Mouse (Mus musculus): ENCODE data around the gene Tmem81.
A peak's percentile ranks its signal among the peaks of the same experiment; 100 is the strongest.
"Not testable (repeated sequence)": the region's sequence is repeated elsewhere in the genome, so short reads cannot be mapped to it uniquely, and the experiment has no call there.

The Tmem81 gene

DNA sequence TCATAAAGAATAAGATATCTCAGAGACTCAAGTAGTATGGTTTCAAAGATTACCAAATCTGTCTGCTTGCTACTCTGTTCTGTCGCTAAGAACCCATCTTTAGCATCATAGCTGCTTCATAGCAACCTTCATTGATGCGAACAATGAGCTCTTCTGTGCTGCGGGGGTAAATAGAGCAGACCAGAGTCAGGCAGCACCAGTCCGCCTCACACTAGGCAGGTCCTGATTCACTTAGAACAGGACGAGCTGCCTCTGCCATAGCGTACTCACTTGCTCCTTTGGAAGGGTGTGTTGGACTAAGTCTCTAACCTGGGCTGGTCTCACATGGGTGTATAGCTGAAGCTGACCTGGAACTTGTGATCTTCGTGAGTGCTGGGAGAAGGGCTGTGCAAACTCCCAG lies at the start of gene Tmem81:
Gene Tmem81, plus strand, starts transcription at position 173 of the 400 bp plus-strand sequence.
- DNase-seq (ENCODE audit: low spot score), result no peak

DNA sequence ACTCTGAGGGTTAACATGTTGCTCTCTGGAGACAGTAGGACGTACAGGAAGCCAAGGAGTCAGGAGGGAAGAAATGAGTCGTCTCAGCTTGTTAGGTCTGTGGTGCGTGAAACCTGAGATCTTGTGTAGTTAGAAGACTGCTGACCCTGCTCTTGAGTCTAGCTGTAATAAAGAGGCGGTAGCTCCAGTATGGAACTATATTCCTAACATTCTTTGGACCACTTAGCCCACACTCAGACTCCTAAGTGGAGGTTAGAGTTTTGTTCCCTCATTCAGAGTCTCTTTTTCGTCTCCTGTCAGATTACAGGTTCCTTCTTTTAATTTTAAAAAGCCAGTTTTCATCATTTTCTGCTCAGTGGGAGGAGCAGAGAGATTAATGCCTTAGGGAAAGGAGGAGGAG lies 41.4 kb upstream of the Tmem81 start:
- DNase-seq (ENCODE audit: low spot score), result no peak

DNA sequence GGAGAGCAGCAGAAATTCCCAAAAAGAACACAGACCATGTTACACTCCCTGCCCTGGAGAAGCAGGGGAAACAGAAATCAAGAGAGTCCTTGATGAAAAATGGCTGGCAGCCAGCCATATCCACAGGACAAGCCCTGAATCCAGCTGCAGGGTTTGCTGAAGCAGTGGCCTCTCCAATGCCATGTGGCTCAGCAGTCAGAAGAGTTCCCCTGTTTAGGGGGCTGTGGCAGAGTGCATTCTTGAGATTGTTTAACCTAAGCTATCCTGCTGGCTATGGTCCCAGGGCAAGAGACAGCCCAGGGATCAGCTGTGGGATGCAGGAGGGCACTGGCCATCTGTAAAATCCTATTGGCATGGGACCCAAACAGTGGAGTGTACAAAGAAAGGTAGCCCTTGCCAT lies 37.1 kb upstream of the Tmem81 start:
- no peak for DNase-seq (ENCODE audit: low spot score)

DNA sequence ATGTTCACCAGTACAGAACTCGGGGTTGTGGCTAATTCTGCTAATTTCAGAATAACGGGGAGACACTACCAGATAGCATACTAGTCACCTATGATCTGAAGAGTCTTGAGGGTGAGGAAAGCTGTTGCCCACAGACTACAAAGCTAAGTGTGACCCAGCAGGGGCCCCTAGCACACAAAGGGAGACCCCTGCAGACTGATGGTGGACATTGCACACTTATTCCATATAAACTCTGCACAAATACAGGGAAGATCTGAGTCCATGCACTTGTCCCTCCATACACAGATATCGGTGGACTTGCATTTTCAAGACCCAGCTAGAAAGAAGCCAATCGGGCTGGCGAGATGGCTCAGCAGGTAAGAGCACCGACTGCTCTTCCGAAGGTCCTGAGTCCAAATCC lies 36.5 kb upstream of the Tmem81 start:
- peak; percentile 15 for DNase-seq (ENCODE audit: low spot score)

DNA sequence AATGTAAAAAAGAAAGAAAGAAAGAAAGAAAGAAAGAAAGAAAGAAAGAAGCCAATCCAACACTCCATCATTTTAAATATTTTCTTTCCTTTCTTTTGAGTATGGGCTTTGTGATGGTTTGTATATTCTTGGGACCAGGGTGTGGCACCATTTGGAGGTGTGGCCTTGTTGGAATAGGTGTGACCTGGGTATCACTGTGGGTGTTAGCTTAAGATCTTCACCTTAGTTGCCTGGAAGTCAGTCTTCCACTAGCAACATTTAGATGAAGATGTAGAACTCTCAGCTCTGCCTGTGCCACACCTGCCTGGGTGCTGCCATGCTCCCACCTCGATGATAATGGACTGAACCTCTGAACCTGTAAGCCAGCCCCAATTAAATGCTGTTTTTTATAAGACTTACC lies 36.0 kb upstream of the Tmem81 start:
- DNase-seq (ENCODE audit: low spot score), result not testable (repeated sequence)

DNA sequence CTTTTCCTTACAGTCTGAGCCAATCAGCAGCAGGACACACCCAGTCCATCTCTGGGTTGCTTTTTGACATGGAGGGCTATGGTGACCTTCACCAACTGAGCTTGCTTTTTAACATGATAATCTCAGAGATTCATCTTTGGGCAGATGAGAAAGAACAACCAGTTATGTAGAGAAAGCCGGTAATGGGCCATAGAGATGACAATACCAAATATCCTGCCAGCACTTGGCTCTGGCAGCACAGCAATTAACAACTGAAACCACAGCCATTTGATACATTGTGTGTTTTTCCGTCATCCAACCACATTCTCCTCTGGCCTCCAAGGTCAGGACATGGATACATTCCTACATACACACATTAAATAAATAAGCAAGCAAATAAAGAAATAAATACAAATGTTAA lies 35.0 kb upstream of the Tmem81 start:
- DNase-seq (ENCODE audit: low spot score), result no peak

DNA sequence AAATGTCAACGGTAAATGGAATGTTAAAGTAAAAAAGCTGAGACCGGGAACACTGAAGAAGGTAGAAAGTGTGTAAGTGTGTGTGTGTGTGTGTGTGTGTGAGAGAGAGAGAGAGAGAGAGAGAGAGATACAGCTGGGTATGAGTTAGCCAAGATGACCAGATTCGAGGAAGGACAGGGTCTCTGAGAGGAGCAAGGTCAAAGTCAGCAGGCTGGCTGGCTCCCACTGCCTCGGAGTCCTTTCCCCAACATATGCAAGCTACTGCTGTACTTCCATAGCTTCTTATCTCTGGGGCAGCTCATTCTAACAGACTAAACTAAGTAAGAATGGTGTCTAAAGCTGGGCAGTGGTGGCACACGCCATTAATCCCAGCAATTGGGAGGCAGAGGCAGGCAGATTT lies 34.5 kb upstream of the Tmem81 start:
- DNase-seq (ENCODE audit: low spot score), result no peak

DNA sequence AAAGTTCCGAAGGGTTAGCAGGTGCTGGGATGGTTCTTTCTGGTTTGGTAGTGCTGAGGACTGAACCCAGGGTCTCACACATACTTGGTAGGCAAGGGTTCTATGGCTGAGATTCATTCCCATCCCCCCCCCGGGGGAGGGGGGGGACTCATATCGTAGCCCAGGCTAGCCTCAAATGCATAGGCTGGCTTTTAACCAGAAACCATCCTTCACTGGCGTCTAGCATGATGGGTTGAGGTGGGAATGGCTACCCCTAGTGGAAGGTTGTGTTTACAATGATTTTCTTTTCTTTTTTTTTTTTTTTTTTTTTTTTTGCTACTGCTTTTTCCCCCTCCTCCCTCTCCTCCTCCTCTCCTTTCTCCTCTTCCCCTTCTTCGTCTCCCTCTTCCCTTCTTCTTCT lies 33.5 kb upstream of the Tmem81 start:
- DNase-seq (ENCODE audit: low spot score), result peak; percentile 42

DNA sequence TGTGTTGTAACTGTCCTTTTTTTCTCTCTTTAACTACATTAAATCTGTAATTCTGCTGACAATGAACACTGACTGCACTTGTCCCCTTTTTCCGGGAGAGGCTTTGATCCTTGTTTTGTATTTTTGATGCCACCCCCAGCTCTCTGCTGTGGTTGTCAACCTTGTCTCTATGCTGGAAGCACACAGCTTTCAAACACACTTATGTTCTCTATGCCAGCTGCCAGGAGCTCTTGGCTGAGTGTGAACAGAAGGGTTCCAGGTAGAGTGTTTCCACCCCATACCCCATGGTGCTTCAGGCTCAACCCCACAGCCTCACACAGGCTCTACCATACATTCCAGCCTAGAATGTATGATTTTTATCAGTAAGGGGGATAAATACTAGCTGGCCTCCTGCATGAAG lies 31.5 kb upstream of the Tmem81 start:
- no peak for DNase-seq (ENCODE audit: low spot score)

DNA sequence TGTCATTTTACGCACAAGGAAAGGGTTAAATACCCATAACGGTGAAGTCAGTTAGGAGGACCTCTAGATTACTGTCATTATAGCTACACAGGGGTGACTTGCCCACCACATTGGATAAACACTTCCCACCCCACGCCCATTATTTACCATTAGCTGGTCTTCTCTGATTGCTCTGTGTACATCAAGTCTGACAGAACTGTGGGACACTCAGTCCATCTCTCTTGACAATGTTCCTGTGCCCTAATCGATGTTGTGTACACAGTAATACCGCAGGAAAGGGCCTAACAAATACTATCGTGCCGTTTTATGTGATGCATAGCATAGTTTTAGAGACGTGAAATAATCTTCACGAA lies 29.5 kb upstream of the Tmem81 start:
- no peak for DNase-seq (ENCODE audit: low spot score)

DNA sequence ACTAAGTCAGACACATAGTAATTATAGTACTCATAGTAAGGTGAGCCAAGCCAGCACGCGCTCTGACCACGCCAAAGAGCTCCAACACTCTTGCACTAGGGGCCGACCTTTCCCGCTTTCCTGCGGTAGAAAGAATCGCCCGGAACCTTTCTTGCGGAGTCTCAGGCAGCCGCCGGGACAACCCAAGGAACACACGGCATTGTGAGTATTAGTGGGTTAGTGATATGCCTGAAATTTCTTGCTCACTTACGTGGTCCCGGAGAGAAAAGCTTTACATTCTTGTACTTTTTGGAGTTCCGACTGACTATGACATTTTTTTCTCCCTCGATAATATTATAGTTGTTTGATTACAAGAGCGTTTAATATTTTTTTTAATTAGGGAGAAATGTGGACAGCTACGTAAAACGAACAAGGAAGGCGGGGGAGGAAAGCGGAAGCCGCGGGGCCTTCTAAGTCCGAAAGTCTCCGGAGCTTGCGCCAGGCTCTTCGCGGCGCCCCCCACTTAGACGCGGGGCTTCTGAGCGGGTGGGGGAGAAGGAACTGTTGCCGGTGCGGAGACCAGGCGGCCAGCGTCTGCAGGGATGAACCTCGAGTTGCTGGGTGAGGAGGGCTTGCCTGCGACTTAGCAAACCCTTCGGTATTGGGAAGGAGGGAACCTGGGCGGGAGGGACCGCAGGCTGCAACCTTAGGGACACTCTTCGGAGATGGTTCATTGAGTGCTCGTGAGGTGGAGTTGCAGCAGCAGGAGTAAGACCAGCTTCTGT lies 28.9 kb upstream of the Tmem81 start, which contains the start of gene Rbbp5:
Gene Rbbp5, plus strand, starts transcription at position 438 of the 764 bp plus-strand sequence.
- peak; percentile 95 for DNase-seq (ENCODE audit: low spot score)

DNA sequence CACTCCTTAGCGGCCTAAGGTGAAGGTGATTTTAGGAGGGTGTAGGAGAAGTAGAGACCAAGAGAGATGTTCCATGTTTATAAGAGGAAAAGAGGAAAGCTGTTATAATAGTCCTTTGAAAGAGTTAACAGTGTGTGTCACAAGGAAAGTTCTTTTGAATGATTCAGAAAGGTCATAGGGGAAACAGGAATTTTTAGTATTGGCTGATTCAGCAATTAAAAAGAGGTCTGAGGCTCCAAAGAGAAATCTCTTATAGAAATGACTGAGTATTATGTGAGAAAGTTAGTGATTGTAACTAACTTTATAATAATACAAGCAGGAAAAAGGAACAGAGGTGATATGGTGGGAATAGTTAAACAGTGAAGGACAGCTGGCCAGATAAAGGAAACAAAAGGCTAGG lies 26.6 kb upstream of the Tmem81 start:
- DNase-seq (ENCODE audit: low spot score), result no peak

DNA sequence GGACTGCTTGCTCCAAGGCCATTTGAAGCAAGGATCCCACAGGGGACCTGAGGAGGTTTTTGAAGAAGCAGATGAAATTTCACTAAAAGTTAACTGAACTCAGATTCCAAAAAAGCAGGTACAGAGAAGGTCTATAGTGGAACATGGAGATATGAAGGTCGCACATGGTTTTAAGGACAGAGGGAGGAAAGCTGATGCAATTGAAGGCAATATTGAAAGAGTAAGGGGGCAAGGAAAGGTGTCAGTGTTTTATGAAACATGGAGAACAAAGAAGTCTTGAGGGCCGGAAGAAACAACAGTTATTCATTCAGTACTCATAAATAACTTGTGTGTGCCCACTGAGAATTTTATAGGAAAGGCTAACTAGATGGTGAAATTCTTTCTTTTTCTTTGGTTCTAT lies 24.4 kb upstream of the Tmem81 start:
- no peak for DNase-seq (ENCODE audit: low spot score)

DNA sequence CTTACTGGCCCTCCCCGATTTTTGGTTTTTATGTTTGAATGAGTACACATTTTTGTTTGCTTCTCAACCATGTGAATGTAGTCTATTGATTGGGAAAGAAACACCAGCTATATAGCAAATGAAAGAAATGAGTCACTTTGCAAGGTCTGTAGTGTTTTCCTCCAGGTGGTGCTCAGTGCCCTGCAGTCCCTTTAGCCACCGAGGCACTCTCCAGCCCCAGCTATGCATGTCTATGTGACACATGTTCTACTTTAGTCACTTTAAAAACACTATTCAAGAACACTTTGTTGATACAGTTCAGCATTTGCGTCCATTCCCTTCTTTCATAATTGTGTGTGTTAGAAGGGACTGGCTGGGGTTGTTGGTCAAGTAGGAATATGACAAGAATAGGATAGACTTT lies 22.8 kb upstream of the Tmem81 start:
- DNase-seq (ENCODE audit: low spot score), result no peak

DNA sequence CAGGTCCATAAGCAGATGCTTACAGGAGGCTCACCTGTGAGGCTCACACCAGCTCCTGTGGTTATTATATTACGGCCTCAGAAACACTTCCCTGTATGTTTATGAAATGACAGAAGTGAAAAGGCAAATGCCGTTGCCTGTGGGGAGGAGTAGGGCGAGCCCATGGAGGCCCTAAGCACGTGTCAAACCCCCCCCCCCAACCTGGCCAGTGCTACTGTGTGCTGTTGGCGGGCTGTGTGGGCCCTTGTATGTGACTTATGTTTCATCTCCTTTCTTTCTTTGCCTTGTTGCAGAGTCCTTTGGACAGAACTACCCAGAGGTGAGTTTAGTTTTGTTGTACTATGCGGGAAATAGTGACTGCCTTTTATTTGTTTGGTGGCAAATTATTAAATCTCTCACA lies 22.3 kb upstream of the Tmem81 start:
- DNase-seq (ENCODE audit: low spot score), result no peak

DNA sequence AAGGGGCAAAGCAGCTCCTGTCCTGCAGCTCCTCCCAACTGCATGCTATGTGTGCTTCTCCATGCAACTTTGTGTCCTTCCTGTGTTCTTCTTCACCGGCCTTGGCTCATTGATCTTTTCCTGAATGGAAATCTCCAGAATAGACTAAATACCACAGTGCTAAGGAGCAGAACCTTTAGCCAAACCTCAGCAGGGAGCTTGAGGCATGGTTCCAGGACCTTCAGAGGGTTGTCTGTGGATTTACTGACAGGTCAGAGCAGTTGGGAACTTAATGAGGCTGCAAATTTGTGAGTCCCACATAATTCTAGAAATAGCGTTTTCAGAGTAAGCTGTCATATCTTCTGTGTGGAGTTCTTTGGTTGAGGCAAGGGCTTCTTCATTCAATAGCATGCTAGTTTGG lies 5.5 kb upstream of the Tmem81 start:
- DNase-seq (ENCODE audit: low spot score), result no peak

DNA sequence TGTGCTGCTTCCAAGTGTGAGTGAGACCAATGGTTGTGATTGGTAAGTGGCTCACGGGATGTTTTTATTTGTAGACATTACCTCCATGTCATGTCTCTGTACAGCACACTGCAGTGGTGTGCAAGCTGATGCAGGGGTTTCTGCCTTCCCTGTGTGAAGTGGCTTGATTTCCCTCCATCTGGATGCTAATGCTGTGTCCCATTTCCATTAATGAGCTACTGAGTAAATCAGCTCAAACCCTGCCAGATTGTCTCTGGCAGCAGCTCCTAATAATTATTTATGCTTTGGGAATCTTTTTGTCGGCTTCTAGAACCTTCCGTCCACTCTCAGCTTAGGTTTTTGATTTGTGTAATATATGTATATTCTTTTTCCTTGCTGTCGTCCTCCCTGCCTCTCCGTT lies 875 bp upstream of the Tmem81 start:
- DNase-seq (ENCODE audit: low spot score), result no peak

DNA sequence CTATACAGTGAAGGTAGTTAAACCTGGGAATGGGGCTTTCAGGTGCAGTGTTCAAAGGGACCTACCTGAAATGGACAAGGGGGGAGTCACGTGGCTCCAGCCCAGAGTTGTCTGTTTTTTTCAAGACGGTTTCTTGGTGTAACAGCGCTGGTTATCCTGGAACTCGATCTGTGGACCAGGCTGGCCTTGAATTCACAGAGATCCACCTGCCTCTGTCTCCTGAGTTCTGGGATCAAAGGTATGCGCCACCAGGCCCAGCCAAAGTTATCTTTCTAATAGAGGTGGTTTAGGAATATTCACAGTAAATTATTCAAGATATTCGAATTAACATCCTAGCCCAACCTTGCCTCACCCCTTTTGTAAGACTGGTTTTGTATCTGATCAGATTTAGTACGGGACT lies 626 bp downstream of the Tmem81 start:
- DNase-seq (ENCODE audit: low spot score), result no peak

DNA sequence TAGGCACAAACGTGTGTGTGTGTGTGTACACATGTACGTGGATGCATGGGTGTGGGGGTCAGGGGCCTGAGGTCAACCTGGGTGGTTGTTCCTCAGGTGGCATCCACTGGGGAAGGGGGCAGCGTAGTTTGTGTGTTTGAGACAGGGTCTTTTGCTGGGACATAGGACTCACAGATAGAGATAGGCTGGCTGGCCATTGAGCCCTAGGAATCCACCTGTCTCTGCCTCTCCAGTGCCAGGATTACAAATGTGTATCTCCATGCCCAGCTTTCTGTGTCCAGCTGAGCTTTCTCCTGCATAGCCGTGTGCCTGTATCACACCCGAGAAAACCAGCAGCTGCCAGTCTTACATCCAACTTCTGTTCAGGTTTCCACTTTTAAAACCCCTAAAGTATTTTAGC lies 3.7 kb downstream of the Tmem81 start:
- DNase-seq (ENCODE audit: low spot score), result no peak

DNA sequence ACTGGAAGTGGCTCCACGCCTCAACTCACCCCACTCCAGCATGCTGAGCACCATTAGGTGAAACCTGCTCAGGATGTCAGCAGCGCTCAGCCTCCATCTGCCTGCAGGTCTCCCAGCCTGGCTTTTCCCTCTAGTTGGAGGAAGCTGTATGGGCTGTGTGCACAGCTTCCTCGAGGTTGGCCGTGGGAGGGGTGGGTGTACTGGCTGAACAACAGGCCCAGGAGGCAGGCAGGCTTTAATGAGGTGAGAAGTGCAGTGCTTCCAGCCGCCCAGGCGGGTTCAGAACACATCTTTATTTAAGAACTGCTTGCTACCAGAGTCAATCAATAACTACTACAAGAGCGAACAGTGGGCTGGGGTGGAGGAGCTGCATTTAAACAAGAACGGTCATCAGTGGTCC lies 5.5 kb downstream of the Tmem81 start:
- no peak for DNase-seq (ENCODE audit: low spot score)

DNA sequence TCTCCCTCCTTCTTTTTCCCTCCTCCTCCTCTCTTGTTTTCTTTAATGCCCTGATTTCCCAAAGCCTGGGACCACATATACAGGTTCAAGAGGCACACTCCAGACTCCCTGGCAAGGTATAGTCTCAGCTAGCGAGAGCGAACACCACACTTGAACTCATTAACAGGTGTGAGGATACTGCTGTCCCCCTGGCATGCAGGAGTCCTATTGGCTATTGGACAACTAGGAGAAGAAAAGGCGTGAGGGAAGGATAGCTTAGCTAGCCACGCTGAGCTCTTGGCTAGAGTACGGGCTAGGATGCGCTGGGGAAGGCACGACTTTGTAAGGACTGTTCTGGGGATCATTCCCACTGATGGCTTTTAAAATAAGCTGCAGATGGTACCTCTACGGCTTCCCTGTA lies 6.1 kb downstream of the Tmem81 start:
- DNase-seq (ENCODE audit: low spot score), result no peak

DNA sequence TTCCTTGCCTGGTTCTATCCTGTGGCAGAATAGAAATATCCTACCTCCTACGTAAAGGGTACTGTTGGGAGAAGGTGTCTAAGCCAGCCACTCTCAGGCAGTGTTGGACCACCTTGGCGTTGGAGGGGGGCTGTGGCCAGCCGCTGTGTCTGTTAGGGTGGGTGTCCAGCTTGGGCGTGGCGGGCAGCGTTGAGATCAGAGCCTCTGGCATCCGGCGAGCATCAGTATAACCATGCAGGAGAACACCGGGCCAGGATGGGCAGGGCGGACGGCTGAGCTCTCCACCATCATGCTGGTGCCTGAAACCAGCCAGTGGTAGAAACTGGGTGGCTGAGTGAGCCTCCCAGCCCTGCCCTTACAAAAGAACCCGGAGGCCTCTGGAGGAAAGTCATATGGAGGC lies 9.3 kb downstream of the Tmem81 start:
- DNase-seq (ENCODE audit: low spot score), result no peak

DNA sequence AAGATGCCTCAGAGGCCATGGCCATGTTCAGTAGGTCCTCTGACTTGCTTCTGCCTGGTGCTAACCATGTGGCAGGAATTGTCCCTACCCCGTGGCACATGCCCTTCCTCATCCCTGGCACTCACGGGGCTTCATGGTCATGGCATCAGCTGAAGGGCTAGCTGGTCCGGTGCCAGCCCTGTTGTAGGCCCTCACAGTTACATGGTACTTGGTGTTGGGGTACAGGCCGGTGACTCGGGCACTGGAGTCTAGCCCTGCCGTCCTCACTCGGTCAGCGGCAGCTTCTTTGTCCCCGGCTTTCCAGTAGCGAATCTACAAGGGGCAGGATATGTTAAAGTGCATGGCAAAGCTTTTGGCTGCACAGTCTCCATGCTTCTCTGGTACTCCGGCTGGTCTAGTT lies 10.7 kb downstream of the Tmem81 start:
- no peak for DNase-seq (ENCODE audit: low spot score)

DNA sequence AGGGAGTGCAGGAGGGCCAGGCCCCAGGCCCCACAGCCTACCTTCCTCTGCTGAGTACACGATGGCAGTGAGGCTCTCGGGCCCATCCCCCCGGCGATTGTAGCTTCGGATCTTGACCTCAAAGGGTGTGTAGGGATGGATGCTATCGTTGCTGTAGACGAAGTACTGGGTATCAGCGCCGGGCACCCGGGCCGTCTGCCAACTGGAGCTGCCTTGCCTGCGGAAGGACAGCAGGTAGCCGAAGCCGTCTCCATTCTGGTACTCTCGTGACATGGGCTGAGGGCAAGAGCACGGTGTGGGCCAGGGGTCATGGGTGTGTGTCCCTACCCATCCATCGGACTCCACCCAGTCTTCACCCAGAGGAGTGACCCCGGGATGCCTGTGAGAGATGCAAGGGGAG lies 12.6 kb downstream of the Tmem81 start:
- DNase-seq (ENCODE audit: low spot score), result no peak

DNA sequence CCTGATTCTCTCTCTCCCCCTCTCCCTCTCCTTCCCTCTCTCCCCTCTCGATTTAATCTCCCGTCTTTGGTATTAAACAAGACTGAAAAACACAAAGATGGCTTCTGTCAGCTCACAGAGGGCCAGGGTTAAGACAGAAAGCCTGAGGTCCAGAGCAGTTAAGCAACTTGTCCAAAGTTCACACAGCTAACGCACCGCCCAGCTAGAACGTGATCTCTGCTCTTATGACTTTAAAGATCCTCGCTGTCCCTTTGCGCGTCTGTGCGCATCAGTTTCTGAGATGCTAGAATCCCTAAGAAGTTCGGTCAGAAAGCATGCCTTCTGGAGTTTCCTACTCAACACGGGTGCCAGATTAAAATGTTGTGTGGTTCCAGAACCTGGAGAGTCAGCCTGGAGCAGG lies 13.7 kb downstream of the Tmem81 start:
- DNase-seq (ENCODE audit: low spot score), result no peak
